Mouse (Mus musculus) liver, adult 2 months (tissue): ENCODE measurements around the gene Itgax. TPM values are rescaled to one million over a fixed set of nuclear protein-coding genes. Genes with fewer than 3 reads are reported as not detected.

Source experiments
- DNase-seq: peaks from one replicate; pipeline ENCODE4 v3.0.0-alpha.2; 2011; ENCODE audit warnings: low read depth, low spot score; ENCODE audit errors: extremely low read depth
- H3K27ac ChIP-seq: fragments of 200-500 bp; replicated peaks from 2 replicates; pipeline ENCODE4 v1.5.1; 2012; ENCODE audit warnings: low read depth, mild to moderate bottlenecking, control low read depth, inconsistent platforms, low read length; ENCODE audit not compliant: insufficient read depth
- H3K27me3 ChIP-seq: fragments of 200-500 bp; 2 replicates; pipeline ENCODE4 v1.6.1; 2012; ENCODE audit warnings: mild to moderate bottlenecking, moderate library complexity, low read length, inconsistent platforms; ENCODE audit not compliant: control insufficient read depth, insufficient read depth
- H3K36me3 ChIP-seq: fragments of 200-500 bp; 2 replicates; pipeline ENCODE4 v1.6.1; 2012; ENCODE audit warnings: low read length, inconsistent platforms; ENCODE audit not compliant: control insufficient read depth, insufficient read depth
- H3K4me1 ChIP-seq: fragments of 200-500 bp; 2 replicates; pipeline ENCODE4 v1.6.1; 2011; ENCODE audit warnings: low read length; ENCODE audit not compliant: control insufficient read depth, insufficient read depth
- H3K4me3 ChIP-seq: fragments of 200-500 bp; 2 replicates; pipeline ENCODE4 v1.5.1; 2011; ENCODE audit warnings: low read depth, mild to moderate bottlenecking, control low read depth, low read length, moderate library complexity; ENCODE audit not compliant: insufficient read depth
- H3K79me2 ChIP-seq: fragments of 200-500 bp; 2 replicates; pipeline ENCODE4 v1.6.1; 2012; ENCODE audit warnings: inconsistent platforms, mild to moderate bottlenecking, low read length, moderate library complexity; ENCODE audit not compliant: control insufficient read depth, insufficient read depth
- H3K9ac ChIP-seq: fragments of 200-500 bp; 2 replicates; pipeline ENCODE4 v1.6.1; 2012; ENCODE audit warnings: low read depth, mild to moderate bottlenecking, control low read depth, inconsistent platforms, low read length
- CTCF ChIP-seq: fragments of 200-500 bp; IDR thresholded peaks from 2 replicates; pipeline ENCODE4 v1.5.1; 2011; ENCODE audit warnings: low read depth, low read length, control low read depth
- POLR2A ChIP-seq: fragments of 200-500 bp; IDR thresholded peaks from 2 replicates; pipeline ENCODE4 v1.6.1; 2011; ENCODE audit warnings: low read length, control low read depth; ENCODE audit not compliant: insufficient read depth; ENCODE audit errors: extremely low read depth
- WGBS: fragments of 180-500 bp; shearing (Covaris S2); methylation state at CpG from one replicate; pipeline ENCODE4 v1.1.7; 2018; 5-methylcytosine and 5-hydroxymethylcytosine counted together
- polyA plus RNA-seq: library from polyadenylated mRNA; depleted of rRNA; stranded (reverse); fragments of >200 nt; gene quantifications from 2 replicates; pipeline ENCODE4 v1.2.3, GENCODE M21; 2012
- total RNA-seq: library from RNA; depleted of rRNA; stranded (reverse); fragments of >200 nt; gene quantifications from 2 replicates; pipeline ENCODE4 v1.2.3, GENCODE M21; 2014

Itgax gene
- total and polyA plus RNA-seq, 2 experiments: 0.46 to 0.56 TPM

GRCm38 (mm10) chr7:128105246-128105645, 24.1 kb upstream of the Itgax start:
- no peaks in the 10 kb centered on the region for H3K36me3 ChIP-seq
- 73% methylated on average over 4 of the region's 4 CpGs for WGBS
- no peak overlapping the region for H3K4me3 ChIP-seq
- H3K27ac ChIP-seq: no peak overlapping the region
- DNase-seq: no peak
- no peaks in the 10 kb centered on the region for H3K27me3 ChIP-seq
- H3K79me2 ChIP-seq: no peaks in the 10 kb centered on the region
- H3K9ac ChIP-seq: no peak overlapping the region
- TF ChIP-seq CTCF: no peak
- TF ChIP-seq POLR2A: no peak
- H3K4me1 ChIP-seq: no peaks in the 10 kb centered on the region

- DNase-seq: no peak
- Histone ChIP-seq H3K79me2 (no peaks in the 10 kb centered on the region), H3K27me3 (no peaks in the 10 kb centered on the region), H3K4me3 (no peak overlapping the region), H3K36me3 (no peaks in the 10 kb centered on the region), H3K4me1 (no peaks in the 10 kb centered on the region), H3K27ac (no peak overlapping the region), H3K9ac (no peak overlapping the region)
- TF ChIP-seq CTCF (no peak), POLR2A (no peak)
- 94% methylated on average over 7 of the region's 7 CpGs for WGBS
Measured at GRCm38 (mm10) chr7:128107462-128107861, 21.9 kb upstream of the Itgax start.

GRCm38 (mm10) chr7:128110314-128110713, 19.0 kb upstream of the Itgax start:
- WGBS: 70% methylated on average over 2 of the region's 2 CpGs

GRCm38 (mm10) chr7:128112131-128112530, 17.2 kb upstream of the Itgax start:
- Histone ChIP-seq H3K27ac (no peak overlapping the region), H3K9ac (no peak overlapping the region), H3K4me1 (no peaks in the 10 kb centered on the region), H3K36me3 (no peaks in the 10 kb centered on the region), H3K27me3 (no peaks in the 10 kb centered on the region), H3K79me2 (no peaks in the 10 kb centered on the region), H3K4me3 (no peak overlapping the region)
- no peak for DNase-seq
- 87% methylated on average over 11 of the region's 11 CpGs for WGBS
- no peak for TF ChIP-seq CTCF
- TF ChIP-seq POLR2A: no peak

More at GRCm38 (mm10) chr7:128110314-128110713, 19.0 kb upstream of the Itgax start:
- no peak overlapping the region for H3K9ac ChIP-seq
- no peaks in the 10 kb centered on the region for H3K4me1 ChIP-seq
- no peaks in the 10 kb centered on the region for H3K27me3 ChIP-seq
- TF ChIP-seq POLR2A: no peak
- TF ChIP-seq CTCF: no peak
- no peak overlapping the region for H3K27ac ChIP-seq
- H3K79me2 ChIP-seq: no peaks in the 10 kb centered on the region
- no peak for DNase-seq
- H3K36me3 ChIP-seq: no peaks in the 10 kb centered on the region
- no peak overlapping the region for H3K4me3 ChIP-seq

DNA sequence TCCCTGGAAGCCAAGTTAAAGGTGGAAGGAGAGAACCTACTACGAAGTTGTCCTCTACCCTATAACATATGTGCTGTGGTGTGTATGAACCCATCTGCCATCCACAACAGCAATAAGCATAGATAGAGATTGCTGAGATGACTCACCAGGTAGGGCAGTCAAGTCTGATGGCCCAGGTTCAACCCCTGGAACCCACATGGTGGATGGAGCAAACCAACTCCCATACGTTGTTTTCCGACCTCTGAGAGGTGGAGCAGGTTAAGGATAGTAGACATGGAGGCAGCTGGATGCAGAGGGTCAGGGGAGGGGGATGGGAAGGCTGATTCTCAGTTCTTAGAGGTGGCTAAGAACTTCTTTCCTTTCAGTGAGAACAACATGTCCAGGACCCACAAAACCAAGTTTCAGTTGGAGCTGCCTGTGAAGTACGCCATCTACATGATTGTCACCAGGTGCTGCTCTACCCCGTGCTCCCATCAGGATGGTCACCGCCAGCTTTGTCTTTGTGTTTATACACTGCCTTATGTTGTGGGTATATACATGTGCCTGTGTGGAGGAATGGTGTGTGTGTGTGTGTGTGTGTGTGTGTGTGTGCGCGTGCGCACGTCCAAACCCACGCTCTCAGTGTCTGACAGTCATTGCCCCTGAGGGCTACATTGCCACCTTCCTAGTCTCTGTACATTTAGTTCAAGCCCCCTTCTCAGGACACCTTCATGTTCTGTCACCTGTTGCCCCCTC, 14.8 kb upstream of the Itgax start:
- Histone ChIP-seq H3K27me3 (no peaks in the 10 kb centered on the region), H3K9ac (no peak overlapping the region), H3K4me1 (no peaks in the 10 kb centered on the region), H3K36me3 (no peaks in the 10 kb centered on the region), H3K4me3 (no peak overlapping the region), H3K79me2 (no peaks in the 10 kb centered on the region), H3K27ac (no peak overlapping the region)
- TF ChIP-seq CTCF: no peak
- no peak for TF ChIP-seq POLR2A
- no peak for DNase-seq
- 94% methylated on average over 11 of the region's 11 CpGs for WGBS

DNA sequence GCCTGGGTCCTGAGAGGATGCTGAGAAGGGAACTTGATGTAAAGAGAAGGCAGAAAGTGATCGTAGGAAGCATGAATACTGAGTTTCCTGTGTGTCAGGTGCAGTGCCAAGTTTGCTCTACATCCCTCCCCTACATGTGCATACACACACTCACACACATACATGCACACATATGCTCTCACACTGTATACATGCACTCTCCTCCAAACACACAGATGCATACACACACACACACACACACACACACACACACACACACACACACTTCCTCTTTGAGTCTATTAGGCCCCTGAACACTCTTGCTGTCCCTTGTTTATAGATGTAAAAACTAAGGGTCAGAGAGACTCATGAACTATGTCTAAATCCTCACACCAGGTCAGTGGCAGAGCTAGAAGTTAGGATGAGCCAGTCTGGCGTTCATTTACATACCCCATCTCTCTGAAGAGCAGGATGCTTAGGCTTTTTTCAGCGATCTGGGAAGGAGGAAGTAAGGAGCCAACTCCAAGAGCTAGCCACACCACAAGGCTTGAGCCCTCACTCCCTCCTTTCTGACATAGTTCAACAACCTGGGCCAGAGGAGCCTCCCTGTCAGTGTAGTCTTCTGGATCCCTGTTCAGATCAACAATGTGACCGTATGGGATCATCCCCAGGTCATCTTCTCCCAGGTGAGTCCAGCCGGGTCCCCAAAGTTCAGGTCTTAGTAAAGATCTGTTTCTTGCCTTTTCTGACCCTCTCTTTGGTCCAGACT, 14.0 kb upstream of the Itgax start:
- Histone ChIP-seq H3K27ac (no peak overlapping the region), H3K9ac (no peak overlapping the region), H3K79me2 (no peaks in the 10 kb centered on the region), H3K27me3 (no peaks in the 10 kb centered on the region), H3K4me3 (no peak overlapping the region), H3K36me3 (no peaks in the 10 kb centered on the region), H3K4me1 (no peaks in the 10 kb centered on the region)
- no peak for TF ChIP-seq POLR2A
- TF ChIP-seq CTCF: no peak
- 69% methylated on average over 5 of the region's 5 CpGs for WGBS
- no peak for DNase-seq
